Mouse (Mus musculus) intestine, embryonic 15.5 days (tissue): ENCODE results near the gene Asic1. TPM values are rescaled to one million over a fixed set of nuclear protein-coding genes. Genes with fewer than 3 reads are reported as not detected.
"Not testable (repeated sequence)": the region's sequence is repeated elsewhere in the genome, so short reads cannot be mapped to it uniquely, and the experiment has no call there.

Source experiments
- ATAC-seq: fragments of 200-750 bp; cut with Nextera tagmentation; 2 replicates; pipeline ENCODE4 v1.8.0; 2017; ENCODE audit warnings: moderate TSS enrichment, moderate library complexity
- H3K27ac ChIP-seq: fragments of 300-500 bp; sonication (generic); 2 replicates; pipeline ENCODE4 v1.5.1; 2015; ENCODE audit warnings: mild to moderate bottlenecking, inconsistent platforms
- H3K27me3 ChIP-seq: fragments of 300-500 bp; sonication (generic); replicated peaks from 2 replicates; pipeline ENCODE4 v1.6.1; 2015; ENCODE audit warnings: inconsistent platforms
- H3K36me3 ChIP-seq: fragments of 300-500 bp; sonication (generic); 2 replicates; pipeline ENCODE4 v1.6.1; 2015; ENCODE audit warnings: inconsistent platforms
- H3K4me1 ChIP-seq: fragments of 300-500 bp; sonication (generic); replicated peaks from 2 replicates; pipeline ENCODE4 v1.6.1; 2015; ENCODE audit warnings: inconsistent platforms
- H3K4me2 ChIP-seq: fragments of 300-500 bp; sonication (generic); replicated peaks from 2 replicates; pipeline ENCODE4 v1.6.1; 2015; ENCODE audit warnings: mild to moderate bottlenecking, inconsistent platforms
- H3K4me3 ChIP-seq: fragments of 300-500 bp; sonication (generic); replicated peaks from 2 replicates; pipeline ENCODE4 v1.5.1; 2015; ENCODE audit warnings: inconsistent platforms
- H3K9ac ChIP-seq: fragments of 300-500 bp; sonication (generic); 2 replicates; pipeline ENCODE4 v1.6.1; 2015; ENCODE audit warnings: inconsistent platforms
- H3K9me3 ChIP-seq: fragments of 300-500 bp; sonication (generic); 2 replicates; pipeline ENCODE4 v1.6.1; 2016; ENCODE audit warnings: inconsistent platforms
- WGBS: fragments of 180-500 bp; shearing (Covaris S2); methylation state at CpG from one replicate; pipeline ENCODE4 v1.1.7; 2015; 5-methylcytosine and 5-hydroxymethylcytosine counted together
- polyA plus RNA-seq: library from polyadenylated mRNA; unstranded; fragments of >200 nt; fragmentation: Nextera tagmentation; extraction: Ambion mirVana; gene quantifications from 2 replicates; pipeline ENCODE4 v1.2.1, GENCODE M21; 2015

Asic1 gene
- polyA plus RNA-seq, 1 experiment from 2014 or later: 2.2 TPM

DNA sequence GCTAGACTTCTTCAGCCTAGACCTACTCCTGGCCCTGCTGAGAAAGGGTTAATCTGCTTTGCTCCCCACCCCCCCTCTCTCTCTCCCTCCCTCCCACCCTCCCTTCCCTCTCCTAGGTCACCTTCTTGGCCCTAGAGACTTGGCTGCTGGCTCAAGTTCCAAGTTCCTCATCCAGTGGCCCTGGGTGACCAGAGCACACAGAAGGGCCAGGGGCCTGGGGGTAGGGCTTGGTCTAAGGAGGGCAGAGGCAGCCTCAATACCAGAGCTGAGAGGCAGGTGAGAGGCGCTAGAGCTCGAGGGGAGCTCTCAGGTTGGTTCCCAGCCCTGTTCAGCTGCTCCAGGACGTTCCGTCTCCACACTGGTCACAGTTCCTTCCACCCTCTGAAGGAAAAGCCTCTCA lies 20.8 kb downstream of the Asic1 start:
- Histone ChIP-seq H3K27ac (no peak overlapping the region), H3K4me3 (no peak overlapping the region), H3K4me1 (no peaks in the 10 kb centered on the region), H3K36me3 (no peaks in the 10 kb centered on the region), H3K9ac (no peak overlapping the region), H3K9me3 (no peaks in the 10 kb centered on the region), H3K4me2 (no peak overlapping the region), H3K27me3 (peaks cover 6% of the 10 kb centered on the region)
- ATAC-seq: no peak
- WGBS: 22% methylated on average over 4 of the region's 4 CpGs

- no peak for ATAC-seq
- Histone ChIP-seq H3K4me3 (no peak overlapping the region), H3K4me2 (no peak overlapping the region), H3K27me3 (peaks cover 16% of the 10 kb centered on the region), H3K9ac (no peak overlapping the region), H3K27ac (no peak overlapping the region), H3K36me3 (no peaks in the 10 kb centered on the region), H3K9me3 (no peaks in the 10 kb centered on the region), H3K4me1 (no peaks in the 10 kb centered on the region)
- 46% methylated on average over 9 of the region's 9 CpGs for WGBS
Measured at GRCm38 (mm10) chr15:99691976-99692375, 21.8 kb downstream of the Asic1 start.

DNA sequence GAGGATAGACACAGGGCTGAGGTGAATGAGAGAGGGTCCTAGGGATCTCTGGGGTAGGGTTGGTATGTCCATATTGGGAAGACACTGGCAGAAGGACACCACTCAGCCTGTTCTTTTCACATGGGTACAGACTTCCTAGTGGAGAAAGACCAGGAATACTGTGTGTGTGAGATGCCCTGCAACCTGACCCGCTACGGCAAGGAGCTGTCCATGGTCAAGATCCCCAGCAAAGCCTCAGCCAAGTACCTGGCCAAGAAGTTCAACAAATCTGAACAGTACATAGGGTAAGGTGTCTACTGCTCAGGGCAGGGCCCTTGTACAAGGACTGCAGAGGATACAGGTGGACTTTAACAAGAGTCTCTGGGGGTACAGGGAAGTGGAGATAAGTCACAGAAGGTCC lies 27.1 kb downstream of the Asic1 start:
- H3K27me3 ChIP-seq: peaks cover 11% of the 10 kb centered on the region
- H3K27ac ChIP-seq: no peak overlapping the region
- H3K9ac ChIP-seq: no peak overlapping the region
- no peaks in the 10 kb centered on the region for H3K36me3 ChIP-seq
- 5% methylated on average over 2 of the region's 2 CpGs for WGBS
- no peaks in the 10 kb centered on the region for H3K9me3 ChIP-seq
- no peak overlapping the region for H3K4me3 ChIP-seq
- peaks cover 20% of the 10 kb centered on the region for H3K4me1 ChIP-seq
- no peak for ATAC-seq
- H3K4me2 ChIP-seq: no peak overlapping the region

GRCm38 (mm10) chr15:99698533-99699085 lies 28.4 kb downstream of the Asic1 start:
- no peak for ATAC-seq
- 0 out of 2 replicates have a peak overlapping the region, but pooled peaks have one; percentile 7 for H3K4me2 ChIP-seq
- no peaks in the 10 kb centered on the region for H3K36me3 ChIP-seq
- 33% methylated on average over 20 of the region's 20 CpGs for WGBS
- no peaks in the 10 kb centered on the region for H3K9me3 ChIP-seq
- H3K27ac ChIP-seq: no peak overlapping the region
- peaks cover 11% of the 10 kb centered on the region; the same call in 1 of the 2 replicates for H3K27me3 ChIP-seq
- H3K4me3 ChIP-seq: no peak overlapping the region
- H3K4me1 ChIP-seq: peaks cover 31% of the 10 kb centered on the region
- H3K9ac ChIP-seq: no peak overlapping the region

DNA sequence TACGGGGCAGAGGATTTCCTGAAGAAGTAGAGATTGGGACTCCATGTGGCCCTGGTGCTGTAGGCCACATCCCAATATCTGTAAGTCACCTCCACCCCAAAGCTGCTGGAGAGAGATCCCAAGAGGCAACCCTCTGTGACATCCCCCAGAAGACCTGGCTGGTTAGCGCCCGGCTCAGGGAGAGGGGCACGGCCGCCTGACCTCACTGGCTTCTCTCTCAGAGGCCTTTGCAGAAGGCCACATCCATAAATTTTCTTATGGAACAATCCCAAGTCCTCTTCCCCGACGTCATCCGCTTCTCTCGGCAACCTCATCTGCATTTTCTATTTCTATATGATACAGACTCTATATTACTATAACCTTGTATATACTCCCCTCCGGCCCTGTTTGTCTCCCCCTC lies 29.5 kb downstream of the Asic1 start:
- H3K27me3 ChIP-seq: peaks cover 11% of the 10 kb centered on the region; the same call in 1 of the 2 replicates
- ATAC-seq: no peak
- H3K4me3 ChIP-seq: no peak overlapping the region
- H3K4me1 ChIP-seq: peaks cover 41% of the 10 kb centered on the region
- 82% methylated on average over 10 of the region's 10 CpGs for WGBS
- 0 out of 2 replicates have a peak, but pooled peaks cover 6% of the 10 kb centered on the region for H3K36me3 ChIP-seq
- H3K4me2 ChIP-seq: no peak overlapping the region; the same call in 1 of the 2 replicates
- H3K27ac ChIP-seq: peak overlapping the region; percentile 28; the same call in 1 of the 2 replicates
- H3K9me3 ChIP-seq: no peaks in the 10 kb centered on the region
- no peak overlapping the region for H3K9ac ChIP-seq

- ATAC-seq: peak; percentile 74
- Histone ChIP-seq H3K4me3 (0 out of 2 replicates have a peak overlapping the region, but pooled peaks have one; percentile 89), H3K36me3 (0 out of 2 replicates have a peak, but pooled peaks cover 7% of the 10 kb centered on the region), H3K4me1 (peaks cover 43% of the 10 kb centered on the region), H3K9me3 (no peaks in the 10 kb centered on the region), H3K27me3 (peaks cover 11% of the 10 kb centered on the region; the same call in 1 of the 2 replicates), H3K9ac (no peak overlapping the region), H3K27ac (peak overlapping the region; percentile 71), H3K4me2 (peak overlapping the region; percentile 72)
- WGBS: 71% methylated on average over 18 of the region's 18 CpGs
Measured at GRCm38 (mm10) chr15:99700219-99701106, 30.3 kb downstream of the Asic1 start.

- peak overlapping the region; percentile 97; the same call in 1 of the 2 replicates for H3K27ac ChIP-seq
- 36% methylated on average over 16 of the region's 16 CpGs for WGBS
Measured at GRCm38 (mm10) chr15:99701640-99701998, 31.5 kb downstream of the Asic1 start.

DNA sequence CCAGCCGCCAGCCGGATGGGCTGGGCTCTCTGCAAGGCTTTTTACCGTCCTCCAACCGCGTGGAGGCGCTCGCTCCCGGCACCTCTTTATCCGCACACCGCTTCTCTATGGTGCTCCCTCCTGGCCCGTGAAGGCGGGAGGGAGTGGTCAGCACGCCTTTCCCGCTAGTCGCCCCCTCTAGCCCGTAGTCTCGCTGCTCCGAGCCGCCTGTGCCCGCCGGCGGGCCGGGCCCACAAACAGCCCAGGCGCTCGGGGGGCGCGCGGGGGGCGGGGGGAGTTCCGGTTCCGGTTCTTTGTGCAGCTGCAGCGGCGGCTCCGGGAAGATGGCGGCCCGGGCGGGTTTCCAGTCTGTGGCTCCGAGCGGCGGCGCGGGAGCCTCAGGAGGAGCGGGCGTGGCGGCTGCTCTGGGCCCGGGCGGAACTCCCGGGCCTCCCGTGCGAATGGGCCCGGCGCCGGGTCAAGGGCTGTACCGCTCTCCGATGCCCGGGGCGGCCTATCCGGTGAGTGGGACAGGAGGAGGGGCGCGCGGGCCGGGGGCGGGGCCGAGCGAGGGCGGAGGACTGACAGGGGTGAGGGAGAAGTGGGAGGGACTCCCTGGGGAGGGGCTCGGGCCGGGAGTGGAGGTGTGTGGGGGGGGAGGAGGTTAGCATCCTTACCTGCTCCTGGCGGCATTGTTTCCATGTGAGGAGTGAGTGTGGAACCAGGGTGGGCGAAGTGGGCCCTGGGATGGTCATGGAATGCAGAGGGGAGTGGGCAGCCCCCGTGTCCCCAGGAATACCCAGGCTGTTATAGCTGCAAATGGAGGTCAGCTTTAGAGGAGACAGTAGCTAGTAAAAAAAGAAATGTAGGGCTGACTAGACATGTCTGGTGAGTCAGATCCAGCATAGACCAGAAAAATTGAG lies 32.1 kb downstream of the Asic1 start, which contains the start of gene Smarcd1:
Gene Smarcd1 (plus strand): TSS at position 131 of the 902 bp plus-strand sequence.
- Histone ChIP-seq H3K9ac (peak within 1 kb of the TSS; percentile 98), H3K4me3 (peak within 1 kb of the TSS; percentile 89), H3K4me2 (peak within 1 kb of the TSS; percentile 72), H3K4me1 (peaks cover 43% of the 10 kb centered on the region), H3K27me3 (no peaks in the 10 kb centered on the region), H3K9me3 (no peaks in the 10 kb centered on the region), H3K36me3 (0 out of 2 replicates have a peak, but pooled peaks cover 7% of the 10 kb centered on the region), H3K27ac (peak within 1 kb of the TSS; percentile 97)
- WGBS: under 1% methylated on average over 60 of the region's 71 CpGs
- ATAC-seq: peak; percentile 86

More at GRCm38 (mm10) chr15:99701640-99701998, 31.5 kb downstream of the Asic1 start:
- H3K36me3 ChIP-seq, H3K27me3 ChIP-seq, H3K9me3 ChIP-seq, ATAC-seq: not testable (repeated sequence)
- peak overlapping the region; percentile 89 for H3K4me3 ChIP-seq
- peaks cover 43% of the 10 kb centered on the region for H3K4me1 ChIP-seq
- peak overlapping the region; percentile 98 for H3K9ac ChIP-seq
- H3K4me2 ChIP-seq: peak overlapping the region; percentile 72

GRCm38 (mm10) chr15:99703104-99703503 lies 32.9 kb downstream of the Asic1 start:
- peak overlapping the region; percentile 45; the same call in 1 of the 2 replicates for H3K27ac ChIP-seq
- 65% methylated on average over 9 of the region's 9 CpGs for WGBS

DNA sequence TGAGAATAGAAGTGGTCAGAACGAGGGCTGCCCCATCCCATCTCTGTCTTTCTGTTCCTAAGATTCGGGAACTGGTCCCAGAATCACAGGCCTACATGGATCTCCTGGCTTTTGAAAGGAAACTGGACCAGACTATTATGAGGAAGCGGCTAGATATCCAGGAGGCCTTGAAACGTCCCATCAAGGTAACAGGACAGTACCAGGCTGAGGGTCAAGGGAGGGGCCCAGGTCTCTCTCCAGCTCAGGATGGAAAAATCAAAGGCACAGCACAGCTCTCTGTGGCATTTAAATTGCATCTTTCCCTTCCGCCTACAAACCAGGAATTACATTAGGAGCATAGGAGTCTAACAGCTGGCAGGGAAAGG lies 33.5 kb downstream of the Asic1 start:
- H3K4me1 ChIP-seq: peaks cover 41% of the 10 kb centered on the region
- H3K36me3 ChIP-seq: peaks cover 19% of the 10 kb centered on the region; the same call in 1 of the 2 replicates
- H3K4me3 ChIP-seq: no peak overlapping the region
- ATAC-seq: no peak
- no peak overlapping the region for H3K9ac ChIP-seq
- H3K4me2 ChIP-seq: peak overlapping the region; percentile 26; the same call in 1 of the 2 replicates
- H3K27me3 ChIP-seq: no peaks in the 10 kb centered on the region
- no peaks in the 10 kb centered on the region for H3K9me3 ChIP-seq
- H3K27ac ChIP-seq: 0 out of 2 replicates have a peak overlapping the region, but pooled peaks have one; percentile 18
- whole genome bisulfite sequencing: 75% methylated on average over 5 of the region's 5 CpGs

More at GRCm38 (mm10) chr15:99703104-99703503, 32.9 kb downstream of the Asic1 start:
- Histone ChIP-seq H3K9ac (peak overlapping the region; percentile 98), H3K36me3 (peaks cover 16% of the 10 kb centered on the region; the same call in 1 of the 2 replicates), H3K4me2 (peak overlapping the region; percentile 72), H3K9me3 (no peaks in the 10 kb centered on the region), H3K4me3 (peak overlapping the region; percentile 89), H3K27me3 (no peaks in the 10 kb centered on the region), H3K4me1 (peaks cover 43% of the 10 kb centered on the region)
- no peak for ATAC-seq

DNA sequence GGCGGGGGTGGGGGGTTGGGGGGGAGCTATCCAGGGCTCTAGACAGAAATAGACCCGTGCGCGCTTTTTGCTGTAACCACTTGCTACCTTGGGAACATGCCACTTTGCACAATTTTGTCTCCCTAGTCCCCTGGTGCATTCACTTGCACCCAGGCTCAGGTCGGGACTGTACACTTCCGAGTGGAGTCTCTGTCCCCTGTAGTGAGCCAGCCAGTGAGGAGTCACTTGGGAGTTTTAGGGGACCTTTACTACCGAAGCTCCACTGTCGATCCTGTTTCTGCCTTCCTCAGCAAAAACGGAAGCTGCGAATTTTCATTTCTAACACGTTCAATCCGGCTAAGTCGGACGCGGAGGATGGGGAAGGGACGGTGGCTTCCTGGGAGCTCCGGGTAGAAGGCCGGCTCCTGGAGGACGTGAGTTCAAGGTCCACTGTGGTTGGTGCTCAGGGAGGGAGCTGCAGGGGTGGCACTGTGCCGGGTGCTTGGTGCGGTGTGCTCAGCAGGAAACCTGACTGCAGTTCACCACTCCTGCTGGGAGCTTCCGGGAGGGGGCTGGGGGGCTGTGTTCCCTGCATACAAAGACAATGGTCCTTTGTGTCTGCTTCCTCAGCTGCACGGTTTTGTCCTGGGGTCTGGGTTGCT lies 34.0 kb downstream of the Asic1 start:
- H3K27me3 ChIP-seq: no peaks in the 10 kb centered on the region
- H3K9me3 ChIP-seq: no peaks in the 10 kb centered on the region
- H3K4me3 ChIP-seq: no peak overlapping the region
- no peak for ATAC-seq
- 56% methylated on average over 23 of the region's 23 CpGs for WGBS
- peaks cover 38% of the 10 kb centered on the region for H3K4me1 ChIP-seq
- no peak overlapping the region for H3K9ac ChIP-seq
- H3K4me2 ChIP-seq: peak overlapping the region; percentile 26
- peaks cover 24% of the 10 kb centered on the region for H3K36me3 ChIP-seq
- H3K27ac ChIP-seq: peak overlapping the region; percentile 64
